Mouse (Mus musculus): ENCODE results near the gene Mrpl2. TPM values are rescaled to one million over a fixed set of nuclear protein-coding genes. Genes with fewer than 3 reads are reported as not detected.

Mrpl2 gene
- polyA plus RNA-seq, 1 experiment from 2014 or later: 112 TPM

DNA sequence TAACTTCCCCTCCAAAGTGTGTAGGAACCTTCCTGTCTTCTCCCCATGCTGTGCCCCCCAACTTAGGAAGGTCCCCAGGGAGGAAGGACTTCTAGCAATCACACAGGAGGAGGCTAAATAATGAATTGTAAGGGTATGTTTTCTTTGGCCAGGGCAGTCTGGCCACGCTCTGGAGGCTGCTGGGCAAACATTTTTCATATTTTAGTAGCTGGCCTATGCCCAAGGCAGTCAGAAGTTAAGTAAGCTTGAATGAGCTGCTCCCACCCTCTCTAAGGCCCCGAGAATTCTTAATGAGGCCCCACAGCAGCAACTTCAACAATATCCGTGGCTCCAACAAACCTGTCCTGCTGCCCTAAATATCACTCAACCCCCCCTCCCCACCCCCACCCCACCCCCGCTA lies 33.2 kb upstream of the Mrpl2 start:
- Histone ChIP-seq H3K4me2 (no peak overlapping the region), H3K36me3 (no peaks in the 10 kb centered on the region), H3K9me3 (no peaks in the 10 kb centered on the region), H3K9ac (no peak overlapping the region), H3K27ac (peak overlapping the region; percentile 80), H3K4me1 (peaks cover 58% of the 10 kb centered on the region), H3K4me3 (replicated peaks) (no peak overlapping the region), H3K27me3 (replicated peaks) (no peaks in the 10 kb centered on the region)
- ATAC-seq (ENCODE audit: insufficient read depth, low FRiP score, low read depth): no peak
- 22% methylated on average over 4 of the region's 4 CpGs for WGBS

DNA sequence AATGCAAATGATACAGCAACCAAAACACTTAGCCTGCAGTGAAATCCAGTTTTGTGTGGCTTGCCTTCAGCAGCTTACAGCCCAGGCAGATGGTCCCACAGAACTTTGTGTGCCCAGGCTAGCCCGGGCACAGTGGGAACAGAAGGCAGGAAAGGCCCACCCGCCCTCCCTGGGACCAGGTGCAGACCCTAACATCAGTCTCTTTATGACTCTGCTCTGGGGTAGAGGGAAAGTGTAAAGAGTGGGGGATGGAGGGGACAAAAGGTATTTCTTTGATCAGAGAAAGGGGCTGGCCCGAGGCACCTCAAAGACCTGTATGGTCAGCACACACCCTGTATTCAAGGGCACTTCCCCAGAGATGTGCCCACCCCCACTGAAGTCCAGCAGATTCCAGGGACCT lies 32.8 kb upstream of the Mrpl2 start:
- H3K27ac ChIP-seq: peak overlapping the region; percentile 80
- peaks cover 61% of the 10 kb centered on the region for H3K4me1 ChIP-seq
- no peaks in the 10 kb centered on the region for H3K36me3 ChIP-seq
- no peaks in the 10 kb centered on the region for H3K27me3 ChIP-seq (replicated peaks)
- H3K9ac ChIP-seq: no peak overlapping the region
- ATAC-seq (ENCODE audit: insufficient read depth, low FRiP score, low read depth): no peak
- no peaks in the 10 kb centered on the region for H3K9me3 ChIP-seq
- no peak overlapping the region for H3K4me3 ChIP-seq (replicated peaks)
- WGBS: 35% methylated on average over 3 of the region's 3 CpGs
- H3K4me2 ChIP-seq: no peak overlapping the region

DNA sequence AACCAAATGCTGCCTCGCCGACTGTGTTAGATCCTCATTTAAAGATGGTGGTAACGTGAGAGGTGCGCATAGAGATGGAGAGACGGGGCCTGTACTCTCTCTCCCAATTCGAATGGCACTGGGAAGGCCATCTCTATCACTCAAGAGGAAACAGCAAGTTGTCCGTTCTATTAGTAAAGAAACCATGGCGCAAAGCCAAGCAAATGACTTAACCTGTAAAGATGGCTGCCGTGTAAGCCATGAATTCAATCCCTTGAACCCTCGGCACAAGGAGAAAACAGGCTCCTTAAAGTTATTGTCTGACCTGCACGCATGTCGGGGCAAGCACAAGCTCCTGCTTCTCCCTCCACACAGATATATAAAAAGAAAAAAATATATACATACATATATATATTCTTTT lies 28.2 kb upstream of the Mrpl2 start:
- no peak for ATAC-seq (ENCODE audit: insufficient read depth, low FRiP score, low read depth)
- Histone ChIP-seq H3K4me3 (replicated peaks) (no peak overlapping the region), H3K27ac (peak overlapping the region; percentile 92), H3K9me3 (no peaks in the 10 kb centered on the region), H3K4me2 (peak overlapping the region; percentile 44), H3K4me1 (peaks cover 82% of the 10 kb centered on the region), H3K27me3 (replicated peaks) (no peaks in the 10 kb centered on the region), H3K36me3 (no peaks in the 10 kb centered on the region), H3K9ac (no peak overlapping the region)
- WGBS: 41% methylated on average over 12 of the region's 12 CpGs

DNA sequence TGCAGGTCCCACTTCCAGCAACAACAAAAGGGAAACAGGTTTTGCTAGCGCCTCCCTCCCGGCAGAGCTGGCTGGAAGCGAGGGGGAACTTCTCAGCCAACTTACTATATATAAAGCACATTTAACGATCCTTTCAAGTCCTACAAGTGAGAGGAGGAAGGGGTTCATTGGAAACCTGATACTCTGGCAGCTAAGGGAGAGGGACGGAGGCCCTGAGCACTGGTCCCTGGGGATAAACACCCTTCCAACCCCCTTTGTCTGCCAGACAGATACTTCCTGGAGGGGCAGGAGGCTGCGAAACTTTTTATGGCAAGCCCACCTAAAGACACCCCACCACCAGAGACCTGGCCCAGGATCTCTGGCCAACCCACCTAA lies 27.6 kb upstream of the Mrpl2 start:
- Histone ChIP-seq H3K4me3 (replicated peaks) (peak overlapping the region; percentile 9), H3K4me1 (peaks cover 80% of the 10 kb centered on the region), H3K36me3 (no peaks in the 10 kb centered on the region), H3K9ac (no peak overlapping the region; the same call in 1 of the 2 replicates), H3K9me3 (no peaks in the 10 kb centered on the region), H3K27me3 (replicated peaks) (no peaks in the 10 kb centered on the region), H3K27ac (peak overlapping the region; percentile 92), H3K4me2 (peak overlapping the region; percentile 44)
- 15% methylated on average over 6 of the region's 6 CpGs for WGBS
- peak; percentile 29; the same call in 1 of the 2 replicates for ATAC-seq (ENCODE audit: insufficient read depth, low FRiP score, low read depth)

DNA sequence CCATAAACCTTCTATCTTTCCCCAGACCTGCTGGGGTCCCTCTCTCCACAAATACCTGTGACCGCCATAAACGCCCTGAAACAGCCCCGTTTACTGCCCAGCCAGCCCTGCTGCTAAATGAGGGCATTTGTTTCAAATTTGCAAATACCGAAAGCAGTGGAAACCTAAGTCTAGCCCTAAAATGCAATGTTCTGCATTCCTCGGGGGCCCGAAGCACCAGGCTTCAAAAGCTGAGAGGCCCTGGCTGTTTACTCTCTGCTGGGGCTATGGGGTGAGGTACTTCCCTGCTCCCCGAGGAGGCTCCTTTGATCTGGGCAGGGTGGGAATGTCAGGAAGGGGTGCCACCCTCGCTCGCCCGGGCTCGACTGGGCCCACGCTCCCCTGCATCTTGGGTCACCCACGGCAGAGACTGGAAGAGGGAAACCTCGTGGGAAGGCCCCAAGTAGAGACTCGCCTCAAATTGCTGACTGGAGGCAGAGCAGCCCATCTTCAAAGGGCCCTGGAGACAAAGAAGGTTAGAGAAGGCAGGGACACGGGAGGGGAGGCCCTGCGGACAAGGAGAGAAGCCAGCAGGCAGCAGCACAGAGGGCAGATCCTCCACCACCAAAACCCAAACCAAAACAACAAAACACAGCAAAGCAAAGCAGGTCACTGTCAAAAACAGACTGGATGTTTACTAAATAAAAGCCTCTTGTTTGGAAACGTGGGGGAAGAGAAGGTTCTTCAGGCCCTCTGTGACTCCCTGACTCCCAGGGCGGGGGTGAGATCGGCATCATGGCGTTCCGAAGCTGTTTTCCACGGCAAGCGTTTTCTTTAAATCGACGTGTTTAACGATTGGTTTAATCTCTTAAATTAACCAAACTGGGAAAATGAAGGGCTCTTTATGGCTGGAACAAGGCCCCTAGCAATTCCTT lies 27.0 kb upstream of the Mrpl2 start:
- 19% methylated on average over 27 of the region's 27 CpGs for WGBS
- peaks cover 80% of the 10 kb centered on the region for H3K4me1 ChIP-seq

DNA sequence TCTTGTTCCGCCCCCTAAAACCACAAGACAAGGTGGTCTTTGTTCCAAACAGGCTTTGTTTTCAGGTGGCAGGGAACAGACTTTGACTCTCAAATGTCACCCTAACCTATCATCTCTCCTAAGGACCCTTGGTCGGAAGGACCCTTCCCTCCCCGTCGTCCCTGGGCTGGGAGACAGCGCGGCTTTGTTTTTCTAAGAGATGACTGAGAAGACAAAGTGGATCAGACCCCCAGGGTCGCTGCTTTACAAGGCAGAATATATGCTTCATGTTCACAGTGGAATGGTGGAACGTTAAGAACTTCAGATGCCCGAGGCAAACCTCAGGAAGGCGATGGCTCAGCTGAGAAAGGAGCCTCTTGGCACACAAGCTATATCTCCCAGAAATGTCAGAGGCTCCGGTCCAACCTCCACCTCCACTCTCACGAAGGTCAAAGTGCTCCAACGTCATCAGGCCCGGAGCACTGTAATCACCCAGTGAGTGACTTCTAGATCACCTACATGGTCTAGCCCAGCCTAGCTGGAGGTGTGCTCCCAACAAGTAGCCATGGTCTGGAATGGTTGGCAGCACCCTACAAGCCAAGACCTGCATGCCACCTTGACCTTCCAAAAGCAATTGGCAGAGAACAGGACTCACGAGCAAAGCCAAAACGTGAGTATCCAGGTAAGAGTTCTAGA lies 26.2 kb upstream of the Mrpl2 start:
- 39% methylated on average over 16 of the region's 16 CpGs for WGBS
- ATAC-seq (ENCODE audit: insufficient read depth, low FRiP score, low read depth): no peak
- H3K4me3 ChIP-seq (replicated peaks): no peak overlapping the region; the same call in 1 of the 2 replicates

More for the DNA sequence above, 27.0 kb upstream of the Mrpl2 start:
- ATAC-seq (ENCODE audit: insufficient read depth, low FRiP score, low read depth): peak; percentile 33; the same call in 1 of the 2 replicates
- Histone ChIP-seq H3K27ac (peak overlapping the region; percentile 92), H3K9ac (peak overlapping the region; percentile 19; the same call in 1 of the 2 replicates), H3K27me3 (replicated peaks) (no peaks in the 10 kb centered on the region), H3K4me2 (peak overlapping the region; percentile 44), H3K36me3 (no peaks in the 10 kb centered on the region), H3K9me3 (no peaks in the 10 kb centered on the region), H3K4me3 (replicated peaks) (peak overlapping the region; percentile 9)

DNA sequence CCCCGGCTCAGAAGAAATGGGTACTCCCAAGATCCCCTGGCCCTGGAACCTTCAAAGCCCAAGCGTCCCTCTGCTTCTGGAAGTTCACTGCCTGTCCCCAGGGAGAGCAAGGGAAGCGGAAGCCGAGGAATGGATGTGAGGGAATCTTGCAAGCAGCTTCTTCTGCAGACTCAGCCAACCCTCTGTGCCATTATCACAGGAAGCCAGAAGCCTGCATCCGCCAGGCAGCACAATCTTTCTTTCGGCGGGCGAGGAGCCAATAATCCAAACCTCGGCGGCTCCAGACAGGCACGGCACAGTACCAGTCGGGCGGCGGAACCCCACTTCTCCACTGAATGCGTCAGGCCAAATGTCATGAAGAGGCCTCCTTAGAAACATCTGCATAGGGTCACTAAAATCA lies 24.7 kb upstream of the Mrpl2 start:
- Histone ChIP-seq H3K4me1 (peaks cover 89% of the 10 kb centered on the region), H3K4me3 (replicated peaks) (no peak overlapping the region), H3K9ac (no peak overlapping the region), H3K27me3 (replicated peaks) (no peaks in the 10 kb centered on the region), H3K27ac (peak overlapping the region; percentile 53; the same call in 1 of the 2 replicates), H3K9me3 (no peaks in the 10 kb centered on the region), H3K4me2 (peak overlapping the region; percentile 26; the same call in 1 of the 2 replicates), H3K36me3 (no peaks in the 10 kb centered on the region)
- ATAC-seq (ENCODE audit: insufficient read depth, low FRiP score, low read depth): no peak
- WGBS: 31% methylated on average over 15 of the region's 15 CpGs

More for the DNA sequence above, 26.2 kb upstream of the Mrpl2 start:
- H3K36me3 ChIP-seq: no peaks in the 10 kb centered on the region
- peaks cover 85% of the 10 kb centered on the region for H3K4me1 ChIP-seq
- peak overlapping the region; percentile 92 for H3K27ac ChIP-seq
- H3K9ac ChIP-seq: peak overlapping the region; percentile 19; the same call in 1 of the 2 replicates
- H3K9me3 ChIP-seq: no peaks in the 10 kb centered on the region
- no peaks in the 10 kb centered on the region for H3K27me3 ChIP-seq (replicated peaks)
- peak overlapping the region; percentile 44 for H3K4me2 ChIP-seq

DNA sequence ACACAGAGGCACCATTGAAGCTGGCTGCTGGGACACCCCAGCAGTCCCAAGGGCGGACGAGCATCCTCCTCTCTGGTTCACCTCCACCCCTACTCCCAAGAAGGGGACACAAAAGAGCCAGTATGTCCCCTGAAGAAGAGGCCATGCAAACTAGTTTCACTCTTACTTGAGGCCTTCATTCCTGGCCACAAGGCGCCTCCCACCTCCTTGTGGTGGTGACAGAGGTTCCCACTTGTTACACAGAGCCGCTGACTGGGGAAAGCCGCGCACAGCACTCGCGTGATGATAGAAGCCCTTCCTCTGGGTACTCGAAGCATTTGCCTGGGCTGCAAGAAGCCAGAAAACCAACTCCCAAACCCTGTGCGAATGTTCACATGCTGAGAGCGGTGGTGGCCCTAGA lies 23.8 kb upstream of the Mrpl2 start:
- Histone ChIP-seq H3K27ac (peak overlapping the region; percentile 53), H3K9ac (no peak overlapping the region), H3K4me1 (peaks cover 91% of the 10 kb centered on the region), H3K4me3 (replicated peaks) (no peak overlapping the region), H3K9me3 (no peaks in the 10 kb centered on the region), H3K36me3 (no peaks in the 10 kb centered on the region), H3K4me2 (no peak overlapping the region), H3K27me3 (replicated peaks) (no peaks in the 10 kb centered on the region)
- 60% methylated on average over 11 of the region's 11 CpGs for WGBS
- no peak for ATAC-seq (ENCODE audit: insufficient read depth, low FRiP score, low read depth)

DNA sequence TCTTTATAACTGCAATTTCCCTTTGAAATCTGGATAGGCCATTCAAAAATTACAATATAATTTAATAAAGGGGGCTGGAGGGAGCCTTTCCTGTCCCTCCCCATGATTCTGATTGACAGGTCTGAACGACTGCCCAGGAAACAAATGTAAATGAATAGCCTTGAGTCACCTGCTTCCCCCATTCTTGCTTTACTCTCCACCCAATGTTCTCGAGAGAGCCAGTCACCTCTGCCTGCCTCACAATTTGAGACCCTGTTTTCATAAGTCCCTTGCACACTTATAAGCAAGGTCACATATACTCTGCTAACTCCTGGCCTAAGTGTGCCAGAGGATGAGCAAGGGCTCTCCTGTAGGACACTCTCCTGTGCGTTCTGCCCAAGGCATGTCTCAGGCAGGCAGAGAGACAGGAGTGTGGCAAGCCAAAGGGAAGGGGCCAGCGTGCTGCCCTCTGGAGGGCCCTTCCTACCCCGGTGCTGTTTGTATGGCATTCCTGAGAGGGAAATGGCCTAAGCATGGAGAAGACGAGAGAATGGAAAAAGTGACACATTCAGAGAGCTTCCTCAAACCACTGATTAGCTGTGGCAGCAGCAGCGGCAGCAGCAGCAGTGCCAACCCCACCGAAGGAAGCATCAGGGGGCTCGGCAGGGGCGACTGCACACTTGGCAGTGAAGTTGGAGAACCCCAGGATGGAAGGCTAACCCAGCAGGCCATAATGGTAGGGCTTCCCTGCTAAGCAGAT lies 22.0 kb upstream of the Mrpl2 start:
- peak overlapping the region; percentile 74 for H3K27ac ChIP-seq
- H3K4me1 ChIP-seq: peaks cover 81% of the 10 kb centered on the region
- peak overlapping the region; percentile 25 for H3K4me2 ChIP-seq
- no peak for ATAC-seq (ENCODE audit: insufficient read depth, low FRiP score, low read depth)
- H3K9ac ChIP-seq: no peak overlapping the region
- no peaks in the 10 kb centered on the region for H3K36me3 ChIP-seq
- no peaks in the 10 kb centered on the region for H3K9me3 ChIP-seq
- H3K4me3 ChIP-seq (replicated peaks): no peak overlapping the region
- H3K27me3 ChIP-seq (replicated peaks): no peaks in the 10 kb centered on the region
- WGBS: 27% methylated on average over 10 of the region's 10 CpGs

DNA sequence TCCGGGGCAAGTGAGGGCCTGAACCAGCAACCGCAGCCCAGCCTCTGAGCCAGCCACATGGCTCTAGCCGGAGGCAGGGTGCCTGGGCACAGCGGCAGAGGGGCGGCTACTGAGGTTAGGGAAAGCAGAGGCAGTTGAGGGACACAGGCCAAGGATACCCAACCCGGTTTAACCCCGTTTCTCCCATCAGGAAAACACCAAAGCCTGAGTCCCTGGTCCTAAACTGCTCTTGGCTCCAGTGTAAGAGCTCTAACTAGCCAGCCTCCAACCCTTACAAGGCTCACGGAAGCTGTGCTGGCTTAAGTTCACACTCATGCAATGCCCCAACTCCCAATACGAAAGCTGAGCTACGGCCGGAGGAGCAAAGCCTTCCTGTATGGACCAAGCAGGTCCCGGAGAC lies 21.4 kb upstream of the Mrpl2 start:
- Histone ChIP-seq H3K9ac (no peak overlapping the region), H3K27me3 (replicated peaks) (no peaks in the 10 kb centered on the region), H3K4me1 (peaks cover 75% of the 10 kb centered on the region), H3K9me3 (no peaks in the 10 kb centered on the region), H3K4me2 (peak overlapping the region; percentile 25), H3K4me3 (replicated peaks) (no peak overlapping the region), H3K27ac (peak overlapping the region; percentile 74), H3K36me3 (no peaks in the 10 kb centered on the region)
- ATAC-seq (ENCODE audit: insufficient read depth, low FRiP score, low read depth): no peak
- WGBS: 59% methylated on average over 12 of the region's 12 CpGs

DNA sequence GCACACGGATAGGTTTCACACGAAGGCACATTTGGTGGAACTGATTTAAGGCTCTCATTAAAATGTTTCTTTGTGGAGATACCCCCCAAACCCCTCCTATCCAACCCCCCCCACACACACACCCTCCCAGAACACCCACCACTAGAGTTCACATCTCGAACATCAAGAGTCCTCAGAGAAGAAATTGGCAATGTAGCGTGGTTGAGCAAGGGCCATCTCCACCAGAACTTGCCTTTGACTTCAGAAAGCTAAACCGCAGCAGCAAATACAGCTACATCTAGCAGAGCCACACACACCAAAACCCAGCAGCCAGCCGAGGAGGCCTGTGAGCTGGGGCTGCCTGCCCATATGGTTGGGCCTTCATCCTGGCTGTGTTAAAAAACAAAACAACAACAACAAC lies 18.6 kb upstream of the Mrpl2 start:
- WGBS: 30% methylated on average over 6 of the region's 6 CpGs

More for the DNA sequence above, 18.6 kb upstream of the Mrpl2 start:
- Histone ChIP-seq H3K4me2 (peak overlapping the region; percentile 71), H3K9me3 (no peaks in the 10 kb centered on the region), H3K4me1 (peaks cover 69% of the 10 kb centered on the region), H3K36me3 (peaks cover 4% of the 10 kb centered on the region; the same call in 1 of the 2 replicates), H3K9ac (peak overlapping the region; percentile 97; the same call in 1 of the 2 replicates), H3K27ac (peak overlapping the region; percentile 96; the same call in 1 of the 2 replicates), H3K27me3 (replicated peaks) (no peaks in the 10 kb centered on the region), H3K4me3 (replicated peaks) (peak overlapping the region; percentile 89)
- no peak for ATAC-seq (ENCODE audit: insufficient read depth, low FRiP score, low read depth)
